Mouse (Mus musculus) stomach, postnatal 0 days (tissue): ENCODE data around the gene Ube2k.

Experiments used
- CTCF ChIP-seq: IDR thresholded peaks from 2 replicates; pipeline ENCODE4 v1.5.1; 2016; ENCODE audit warnings: antibody characterized with exemption, low read depth, mild to moderate bottlenecking, moderate library complexity
- EP300 ChIP-seq: optimal IDR thresholded peaks from 2 replicates; pipeline ENCODE3; 2016; ENCODE audit warnings: antibody characterized with exemption

DNA sequence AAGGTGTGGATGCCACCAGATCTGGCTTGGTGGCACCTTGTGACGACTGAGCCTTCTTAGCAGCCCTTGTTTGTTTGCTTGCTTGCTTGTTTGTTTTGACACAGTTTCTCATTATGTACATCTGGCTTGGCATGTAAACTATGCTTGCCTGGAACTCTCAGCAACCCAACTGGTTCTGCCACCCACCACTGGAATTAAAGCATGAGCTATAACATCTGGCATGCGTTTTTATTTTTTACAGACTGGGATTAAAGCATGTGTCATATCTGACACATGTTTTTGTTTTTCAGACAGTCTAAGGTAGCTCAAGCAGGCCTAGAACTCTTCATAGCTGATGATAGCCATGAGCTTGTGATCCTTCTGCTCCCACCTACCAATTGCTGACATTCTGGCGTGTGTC is 41.5 kb downstream of the Ube2k start:
- TF ChIP-seq CTCF (no peak), EP300 (no peak)
